Mouse (Mus musculus): Measurements from ENCODE around the gene Sorbs2. TPM values are rescaled to one million over a fixed set of nuclear protein-coding genes. Genes with fewer than 3 reads are reported as not detected.

The Sorbs2 gene
- polyA plus RNA-seq, 2 experiments from 2014 or later = 0.11 to 0.32 TPM

DNA sequence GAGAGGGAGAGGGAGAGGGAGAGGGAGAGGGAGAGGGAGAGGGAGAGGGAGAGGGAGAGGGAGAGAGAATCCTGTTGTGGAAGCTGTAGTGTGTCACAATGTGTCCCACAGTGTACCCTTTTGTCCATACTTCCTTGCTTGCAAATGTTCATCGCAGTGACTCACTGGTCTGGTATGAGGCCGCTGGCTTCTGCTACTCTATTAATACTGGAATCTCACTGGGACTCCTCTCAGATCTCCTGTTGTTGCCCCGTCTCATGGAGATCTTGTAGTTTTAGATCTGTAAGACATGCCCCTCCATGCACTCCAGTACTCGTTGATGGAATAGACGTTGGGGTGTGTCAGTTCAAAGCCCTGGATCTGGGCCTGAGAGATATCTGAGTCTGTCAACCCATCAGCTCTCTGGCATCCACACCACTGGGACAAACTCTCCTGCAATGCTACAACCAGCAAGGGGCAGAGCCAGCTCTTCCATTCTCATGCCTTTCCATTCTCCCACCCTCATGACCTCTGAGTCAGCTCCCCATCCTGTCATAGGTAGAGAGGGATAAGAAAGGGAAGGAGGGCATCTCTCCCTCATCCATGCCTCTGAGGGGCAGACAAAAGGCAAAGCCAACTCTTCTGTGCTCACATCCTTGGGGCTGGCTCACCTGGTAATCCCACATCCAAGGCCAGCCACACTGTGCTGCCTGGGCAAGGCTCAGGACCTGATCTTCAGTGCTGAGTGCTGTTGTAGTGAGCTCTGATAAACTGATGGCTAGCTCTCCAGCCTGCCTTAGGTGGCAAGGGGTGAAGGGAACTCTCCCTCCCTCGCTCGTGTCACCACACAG is 72.3 kb downstream of the Sorbs2 start:
- no peak for ATAC-seq

DNA sequence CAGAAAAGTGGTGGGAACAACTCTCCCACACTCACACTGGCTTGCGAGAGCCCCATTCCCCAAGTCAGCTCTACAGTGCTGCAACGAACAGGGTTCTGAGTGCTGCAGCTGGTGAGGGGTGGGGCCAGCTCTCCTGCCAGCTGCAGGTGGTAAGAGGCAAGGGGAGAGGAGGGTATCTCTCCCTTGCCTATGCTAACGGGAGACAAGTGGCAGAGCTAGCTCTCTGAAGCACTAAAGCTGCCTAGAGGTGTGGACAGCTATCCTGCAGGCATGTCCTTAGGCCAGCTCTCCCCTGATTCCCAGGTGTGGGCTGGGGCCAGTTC is 72.9 kb downstream of the Sorbs2 start:
- no peak for ATAC-seq

DNA sequence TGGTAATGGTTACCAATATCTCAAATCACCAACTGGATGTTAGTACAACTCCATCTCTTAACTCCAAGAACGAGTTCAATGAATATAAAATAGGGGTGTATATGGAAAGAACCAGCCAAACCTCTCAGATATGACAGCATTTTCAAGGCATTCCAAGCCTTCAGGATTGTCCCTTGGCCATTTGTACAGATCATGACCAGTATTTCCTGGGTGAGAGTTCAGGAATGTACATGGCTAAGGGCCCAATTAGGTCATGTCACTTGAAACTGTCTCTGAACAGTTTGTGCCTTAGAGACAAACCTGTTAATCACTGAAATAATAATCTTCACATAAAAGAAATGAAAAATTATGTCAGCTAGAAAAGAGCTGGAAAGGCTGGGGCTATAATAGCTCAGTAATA is 76.3 kb downstream of the Sorbs2 start:
- no peak for ATAC-seq

DNA sequence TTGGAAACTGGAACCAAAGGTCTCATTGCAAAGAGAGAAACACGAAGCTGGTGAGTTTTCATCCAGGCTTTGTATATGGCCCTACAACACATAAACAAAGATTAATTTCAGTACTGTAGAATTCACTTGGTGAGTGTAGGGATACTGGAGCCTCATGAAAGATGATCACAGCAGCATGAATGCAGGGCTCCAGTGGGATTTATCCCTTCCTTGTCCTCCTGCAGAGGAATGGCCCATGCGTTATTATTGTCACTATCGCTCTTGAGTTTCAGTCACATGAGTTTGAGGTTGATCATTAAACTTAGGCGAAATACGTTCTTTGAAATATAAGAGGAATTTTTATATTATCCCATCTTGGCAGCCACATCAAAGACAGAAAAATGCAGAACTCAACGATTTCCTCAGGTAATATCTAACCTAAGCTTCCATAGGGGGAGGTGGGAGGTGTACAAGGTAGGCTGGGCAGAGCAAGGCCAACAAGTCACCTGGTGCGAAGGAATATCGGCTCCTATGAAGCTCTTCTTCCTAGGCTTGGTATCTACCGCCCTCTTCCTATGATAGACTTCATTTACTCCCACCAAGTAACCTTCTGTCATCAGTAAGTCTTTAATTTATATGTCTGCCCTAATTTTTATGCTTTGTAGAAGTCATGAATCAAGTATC is 76.9 kb downstream of the Sorbs2 start:
- no peak for ATAC-seq

DNA sequence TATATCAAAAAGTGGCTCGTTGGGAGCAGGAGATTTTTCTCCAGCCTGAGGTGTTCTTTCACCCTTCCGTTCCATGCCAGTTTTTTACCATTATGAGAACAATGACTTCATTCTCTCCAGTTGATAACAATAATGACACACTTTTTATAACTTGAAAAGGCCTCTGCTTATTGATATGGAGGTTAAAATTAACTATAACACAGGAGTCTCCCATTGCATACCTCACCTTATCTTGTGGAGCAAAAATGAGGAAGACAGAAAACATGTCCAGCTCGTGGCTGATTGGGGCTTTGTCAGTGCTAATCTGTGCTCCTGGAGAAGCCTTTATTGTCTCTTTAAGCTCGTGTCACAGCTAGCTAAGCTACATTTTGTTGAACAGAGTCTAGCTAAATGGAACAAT is 77.6 kb downstream of the Sorbs2 start:
- no peak for ATAC-seq

DNA sequence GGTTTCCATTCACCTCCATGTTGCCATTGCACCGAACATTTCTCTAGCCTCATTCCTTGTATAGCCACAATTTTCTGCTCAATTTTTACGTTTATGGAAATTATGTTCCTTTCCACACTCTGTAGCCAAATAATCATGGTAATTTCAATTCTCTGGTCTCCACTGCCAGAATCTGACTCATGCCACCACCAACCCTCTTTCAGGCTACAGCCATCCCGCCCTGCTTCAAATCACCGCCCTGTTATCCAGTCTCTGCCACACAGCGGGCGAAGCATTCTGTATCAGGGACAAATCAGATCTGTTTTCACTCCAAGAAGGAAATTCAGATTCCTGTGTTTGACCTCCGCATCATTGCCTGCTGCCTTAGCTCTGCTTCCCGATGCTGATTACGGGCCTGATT is 79.4 kb downstream of the Sorbs2 start:
- no peak for ATAC-seq

DNA sequence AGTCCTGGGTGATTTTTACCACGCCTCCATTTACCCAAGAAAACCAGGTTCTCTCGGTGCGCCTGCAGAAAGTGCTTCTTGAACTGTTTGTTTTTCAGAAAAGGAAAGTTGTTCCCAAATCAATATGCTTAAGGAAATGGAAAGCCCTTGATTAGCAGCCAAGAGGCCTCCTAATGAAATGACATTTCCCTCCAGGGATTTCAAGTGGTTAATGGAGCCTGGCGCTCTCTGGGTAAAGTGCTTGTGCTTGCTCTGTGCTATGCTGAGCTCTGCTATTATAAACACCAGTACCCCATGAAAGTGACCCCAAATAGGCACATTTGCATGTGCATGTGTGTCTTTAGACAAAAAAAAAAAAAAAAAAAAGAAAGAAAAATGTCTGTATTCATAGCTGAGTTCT is 84.3 kb downstream of the Sorbs2 start:
- ATAC-seq = no peak

DNA sequence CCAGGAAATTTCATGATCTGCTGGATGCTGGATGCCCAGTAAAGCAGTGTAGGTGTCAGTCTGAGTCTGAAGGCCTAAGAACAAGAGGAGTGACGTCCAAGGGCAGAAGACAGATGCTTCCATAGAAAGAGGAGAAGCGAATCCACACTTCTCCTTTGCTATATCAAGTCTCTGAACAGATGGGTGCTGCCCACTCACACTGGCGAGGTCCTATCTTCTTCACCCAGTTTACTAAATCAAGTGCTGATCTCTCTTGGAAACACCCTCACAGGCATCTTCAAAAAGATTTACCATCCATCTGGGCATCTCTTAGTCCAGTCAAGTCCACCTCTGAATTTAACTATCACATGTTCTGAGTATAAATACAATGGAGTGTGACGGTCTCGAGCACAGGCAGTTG is 86.1 kb downstream of the Sorbs2 start:
- ATAC-seq = no peak

DNA sequence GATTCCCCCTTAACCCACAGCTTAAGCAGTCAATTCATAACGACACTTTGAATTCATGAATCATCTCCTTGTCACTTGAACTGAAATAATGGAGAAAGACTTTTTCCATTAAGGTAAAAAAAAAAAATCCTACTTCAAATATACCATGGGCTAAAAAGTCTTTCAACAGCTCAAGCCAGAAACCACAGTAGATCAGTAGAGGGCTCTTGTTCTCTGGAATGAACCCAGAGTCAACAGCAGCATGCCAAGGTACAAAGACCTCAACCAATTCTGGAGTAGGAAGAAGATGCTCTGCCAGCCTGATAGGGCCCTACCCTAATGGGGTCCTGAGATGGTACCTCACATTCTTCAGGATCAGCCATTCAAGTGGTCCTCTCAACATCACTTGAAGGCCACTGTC is 88.4 kb downstream of the Sorbs2 start:
- ATAC-seq = no peak

DNA sequence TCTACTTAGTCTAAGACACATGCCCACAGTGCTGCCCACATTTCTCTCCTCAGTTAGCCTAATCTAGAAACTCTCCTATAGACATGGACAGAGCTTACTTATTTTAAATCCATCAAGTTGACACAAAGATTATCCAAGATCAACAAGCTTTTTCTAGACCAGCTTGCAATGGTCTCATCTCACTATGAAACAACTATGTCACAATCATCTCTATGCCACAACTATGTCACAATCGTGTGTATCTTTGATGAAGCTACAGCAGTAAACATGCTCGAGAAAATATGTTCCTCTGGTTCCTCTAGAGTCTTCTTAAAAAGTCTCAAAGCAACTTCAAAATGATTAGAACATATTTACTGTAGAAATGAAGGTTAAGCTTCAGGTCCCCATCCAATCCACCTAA is 89.0 kb downstream of the Sorbs2 start:
- no peak for ATAC-seq

DNA sequence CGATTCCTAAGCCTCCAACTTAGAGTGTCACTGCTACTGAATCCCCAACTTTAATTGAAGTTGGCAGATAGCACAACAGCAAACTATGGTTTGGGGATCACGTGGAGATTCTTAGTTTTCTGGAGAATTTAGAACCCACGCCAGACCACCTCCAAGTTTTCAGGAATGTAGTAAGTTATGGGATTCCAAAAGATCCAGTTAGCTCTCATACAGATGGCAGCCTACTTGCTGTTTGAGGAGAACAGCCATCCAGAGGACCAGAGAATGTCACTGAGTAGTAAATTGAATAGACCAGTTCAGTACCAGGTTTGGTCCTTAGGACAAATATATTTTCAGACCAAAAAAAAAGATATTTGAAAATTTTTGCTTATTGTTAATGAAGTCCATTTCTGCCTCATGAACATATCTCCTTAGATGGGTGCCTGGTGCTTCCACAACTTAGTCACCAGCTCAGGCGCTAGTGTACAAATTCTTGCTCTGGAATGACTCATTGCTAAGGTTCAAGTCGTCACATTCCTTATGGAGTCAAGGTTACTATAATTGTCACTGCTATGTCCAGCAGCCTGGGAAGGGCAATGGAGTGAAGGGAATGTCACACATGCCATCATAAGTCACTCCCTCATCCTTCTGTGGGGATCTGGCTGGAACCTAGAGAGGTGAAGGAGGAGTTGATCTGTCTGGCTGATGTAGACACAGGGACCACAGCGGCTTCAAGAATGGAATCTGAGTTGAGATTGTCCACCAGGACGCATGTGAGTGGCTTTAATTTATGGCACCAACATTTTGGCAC is 90.2 kb downstream of the Sorbs2 start:
- no peak for ATAC-seq

DNA sequence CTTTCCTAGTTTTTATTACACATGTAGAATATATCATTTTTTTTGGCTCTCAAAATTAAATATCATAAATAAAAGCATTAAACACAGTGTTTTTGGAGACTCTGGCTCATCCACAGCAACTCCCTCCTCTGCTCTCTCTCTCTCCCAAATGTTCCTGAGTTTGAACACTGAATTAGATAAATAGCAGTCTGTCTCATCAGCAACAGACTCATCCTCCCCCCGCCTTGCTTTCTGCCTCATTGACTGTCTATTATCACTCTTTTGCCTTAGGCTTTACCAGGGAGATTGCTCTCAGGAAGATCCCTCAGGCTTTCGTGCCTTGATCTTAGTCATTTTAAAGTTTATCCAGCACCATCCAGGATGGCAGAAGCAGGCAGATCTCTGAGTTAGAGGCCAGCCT is 91.3 kb downstream of the Sorbs2 start:
- ATAC-seq = no peak

DNA sequence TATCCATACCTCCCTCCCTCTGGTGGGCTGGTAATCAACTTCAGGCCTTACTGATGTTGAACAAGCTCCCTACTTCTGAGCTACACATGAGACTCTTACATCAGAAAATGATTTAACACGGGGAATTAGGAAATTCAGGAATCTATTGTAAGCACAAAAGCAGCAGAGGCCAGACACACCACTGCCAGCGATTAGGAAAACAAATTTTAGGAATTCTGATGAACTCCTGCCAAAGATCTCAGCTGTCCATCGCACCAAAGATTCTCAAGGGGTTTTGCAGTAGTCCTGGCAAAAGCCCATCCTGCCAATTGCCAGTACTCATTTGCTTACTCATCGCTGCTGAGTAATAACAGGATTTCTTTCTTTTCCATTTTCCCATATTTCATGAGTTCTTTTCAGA is 94.4 kb downstream of the Sorbs2 start:
- ATAC-seq = no peak

DNA sequence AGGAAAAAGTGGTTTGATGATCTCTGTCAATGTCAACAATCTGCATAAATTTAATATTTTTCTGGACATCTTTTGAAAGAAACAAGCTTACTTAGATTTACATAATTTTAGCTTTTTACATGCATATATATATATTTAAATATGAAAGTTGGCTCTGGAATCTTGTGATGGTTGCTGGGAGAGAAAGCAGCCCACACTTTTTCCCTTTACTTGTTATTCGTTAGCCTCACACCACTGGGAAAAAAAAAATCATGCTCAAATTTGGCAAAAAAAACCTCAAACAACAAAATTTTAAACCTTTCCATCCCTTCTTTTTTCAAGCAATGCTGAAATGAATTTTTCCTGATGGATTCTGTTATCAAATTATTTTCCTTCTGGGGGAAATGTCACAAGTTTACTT is 97.8 kb downstream of the Sorbs2 start:
- ATAC-seq = no peak

DNA sequence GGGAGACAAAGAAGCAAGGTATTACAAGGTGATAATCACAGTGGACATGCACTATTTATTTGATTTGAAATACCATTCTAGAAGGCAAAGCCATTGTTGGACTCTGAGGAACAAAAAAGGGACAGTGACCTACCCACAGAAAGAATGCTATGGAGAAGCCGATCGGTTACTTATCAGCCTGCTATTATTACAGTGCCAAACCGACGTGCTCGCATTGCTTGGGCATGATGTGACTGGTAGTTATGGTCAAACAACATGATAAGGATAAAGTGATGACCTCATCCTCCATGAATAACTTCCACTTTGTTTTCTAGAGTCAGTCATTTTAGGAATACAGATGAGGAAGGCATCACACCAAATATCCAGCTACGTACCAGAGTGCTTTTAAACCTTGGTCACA is 99.4 kb downstream of the Sorbs2 start:
- ATAC-seq = no peak

DNA sequence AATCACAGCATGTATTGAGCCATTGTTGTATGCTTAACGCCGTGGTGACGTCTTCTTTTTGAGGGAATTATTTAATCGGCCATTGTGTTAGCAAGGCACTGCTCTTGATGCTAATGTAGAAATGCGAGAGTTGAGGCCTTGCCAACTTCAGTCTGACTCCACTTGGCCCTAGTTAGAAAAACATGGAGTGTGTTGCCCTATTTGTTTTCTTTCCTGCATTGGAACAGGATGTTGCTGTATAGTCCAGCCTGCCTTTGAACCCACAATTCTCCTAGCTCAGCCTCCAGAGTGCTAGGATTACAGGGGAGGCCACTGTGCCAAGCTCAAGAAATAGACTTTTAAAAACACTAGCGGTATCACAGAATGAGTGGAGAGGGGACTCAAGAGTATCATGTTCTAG is 100.8 kb downstream of the Sorbs2 start:
- no peak for ATAC-seq

DNA sequence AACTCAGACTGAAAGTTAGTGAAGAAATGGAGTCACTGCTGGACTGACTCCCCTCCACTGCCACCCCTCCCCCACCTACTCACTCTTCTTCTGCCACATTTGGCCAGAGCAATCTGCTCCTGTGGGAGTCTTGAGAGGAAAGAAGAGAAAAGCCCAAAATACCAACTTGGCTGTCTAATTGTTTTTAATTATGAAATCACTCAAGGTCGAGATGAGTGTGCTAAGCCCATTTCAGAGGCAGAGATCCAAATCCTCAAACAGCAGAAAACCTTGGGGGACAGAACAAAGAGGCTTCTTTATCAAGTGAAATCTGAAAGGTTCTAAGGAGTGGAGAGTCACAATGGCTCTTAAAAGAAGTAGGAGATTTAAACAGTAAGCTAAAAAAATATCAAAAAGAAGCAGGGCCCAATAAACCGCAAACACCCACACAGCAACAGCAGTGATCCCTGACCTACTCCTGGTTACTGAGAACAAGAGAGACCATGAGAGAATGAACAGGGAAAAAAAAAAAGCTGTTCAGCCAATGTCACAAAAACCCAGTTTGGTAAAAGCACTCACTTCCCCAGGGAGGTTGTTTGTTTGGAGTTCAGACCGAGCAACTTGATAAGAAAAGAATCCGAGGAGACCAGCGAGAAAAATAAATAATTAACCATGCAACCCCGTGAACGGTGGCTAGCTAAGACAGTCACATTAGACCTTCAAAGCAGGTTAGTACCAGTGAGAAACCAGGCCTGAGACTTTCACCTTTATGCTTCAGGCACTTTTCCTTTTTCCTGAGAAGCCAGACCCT is 103.0 kb downstream of the Sorbs2 start:
- no peak for ATAC-seq

DNA sequence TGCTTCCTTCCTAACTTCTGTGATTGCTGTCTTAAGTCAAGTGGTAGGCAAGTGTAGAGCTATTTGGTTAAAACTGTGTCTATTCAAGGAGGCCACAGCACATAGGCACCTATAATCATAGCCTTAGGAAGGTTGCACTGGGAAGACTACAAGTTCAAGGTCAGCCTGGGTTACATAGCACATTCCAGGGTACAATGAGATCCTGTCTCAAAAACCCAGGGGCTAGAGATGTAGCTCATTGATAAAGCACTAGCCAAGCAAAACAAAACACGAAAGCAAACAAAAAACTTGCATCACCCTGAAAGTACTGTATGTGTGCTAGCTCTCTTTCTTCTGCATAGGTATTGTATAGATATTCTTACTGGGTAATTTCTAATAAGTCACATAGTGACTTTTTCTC is 103.7 kb downstream of the Sorbs2 start:
- ATAC-seq = no peak

DNA sequence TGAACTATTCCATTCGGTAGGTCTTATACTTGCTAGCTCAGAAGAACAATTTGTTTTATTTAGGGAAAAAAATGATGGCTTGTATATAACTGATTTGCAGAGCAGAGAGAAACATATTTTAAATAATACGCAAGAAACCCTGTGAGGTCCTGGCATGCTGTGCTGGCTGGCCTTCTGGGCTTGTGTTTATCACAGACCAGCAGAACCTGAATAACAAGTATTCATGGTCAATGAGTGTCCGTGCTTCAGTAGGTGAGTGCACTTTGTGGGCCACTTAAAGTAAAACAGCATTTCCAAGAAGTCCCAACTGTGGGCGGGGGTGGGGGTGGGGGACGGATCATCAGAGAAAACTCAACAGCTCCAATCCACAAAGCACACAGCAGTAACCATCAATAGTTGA is 107.0 kb downstream of the Sorbs2 start:
- no peak for ATAC-seq

DNA sequence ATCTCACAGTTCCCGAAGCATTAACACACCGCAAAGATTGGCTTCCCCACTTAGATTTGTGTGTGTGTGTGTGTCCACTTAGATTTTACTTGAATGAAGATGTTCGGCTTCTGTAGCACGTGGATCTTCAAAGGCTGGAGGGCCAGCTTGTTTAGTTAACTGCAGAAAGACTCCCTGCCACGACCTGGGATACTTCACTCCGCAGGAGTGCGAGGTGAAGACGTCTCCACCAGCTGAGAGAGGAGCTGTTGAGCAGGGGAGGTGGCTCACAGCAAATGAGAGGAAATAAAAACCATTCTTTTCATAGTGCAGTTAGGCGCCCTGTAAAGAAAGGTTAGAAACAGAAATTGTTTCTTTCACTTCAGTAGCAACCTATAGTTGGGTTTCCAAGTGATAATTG is 107.5 kb downstream of the Sorbs2 start:
- ATAC-seq = no peak

DNA sequence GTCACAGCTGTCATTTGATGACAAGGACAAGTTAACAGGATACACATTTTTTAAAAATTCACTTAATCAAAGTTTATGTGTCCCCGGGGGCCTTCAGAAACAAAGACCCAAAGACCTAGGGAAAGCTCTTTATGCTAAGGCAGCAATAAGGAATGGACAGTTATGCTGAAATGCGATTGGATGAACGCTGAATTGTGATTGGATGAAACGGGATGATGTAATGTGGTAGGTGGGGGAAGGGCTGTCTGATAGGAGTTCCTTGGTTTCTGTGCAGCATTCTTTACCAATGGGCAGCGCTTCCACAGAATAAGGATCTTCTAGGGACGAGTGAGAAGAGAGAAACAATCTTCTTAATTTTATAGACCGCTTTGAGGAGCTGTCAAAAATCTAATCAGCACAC is 108.0 kb downstream of the Sorbs2 start:
- no peak for ATAC-seq

DNA sequence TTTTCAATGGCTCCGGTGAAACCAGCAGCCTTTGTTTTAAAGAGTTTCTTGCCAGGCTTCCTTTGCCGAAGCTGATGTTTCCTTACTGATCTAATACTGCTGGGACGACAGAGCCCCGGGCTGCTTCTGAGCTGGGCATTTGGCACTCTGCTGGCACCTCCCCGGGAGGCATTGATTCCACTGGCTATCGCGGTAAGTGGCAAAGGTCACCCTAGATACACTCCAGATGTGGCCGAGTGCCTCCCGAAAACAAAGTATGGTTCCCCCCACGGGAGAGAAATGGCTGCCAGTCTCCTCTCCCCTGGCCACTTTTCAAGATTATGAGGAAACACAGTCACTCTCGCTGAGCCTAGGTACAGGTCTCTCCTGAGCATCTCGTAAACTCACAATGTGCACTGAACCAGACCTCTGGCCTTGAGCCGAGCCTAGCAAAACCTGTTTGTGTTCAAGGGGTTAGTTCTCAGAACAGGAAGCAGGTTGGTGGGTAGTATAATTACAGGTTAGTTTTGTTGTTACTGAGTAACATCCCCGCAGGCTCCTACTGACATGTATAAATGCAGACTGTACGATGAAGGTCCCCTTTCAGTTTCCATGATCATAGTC is 114.1 kb downstream of the Sorbs2 start:
- ATAC-seq = no peak

DNA sequence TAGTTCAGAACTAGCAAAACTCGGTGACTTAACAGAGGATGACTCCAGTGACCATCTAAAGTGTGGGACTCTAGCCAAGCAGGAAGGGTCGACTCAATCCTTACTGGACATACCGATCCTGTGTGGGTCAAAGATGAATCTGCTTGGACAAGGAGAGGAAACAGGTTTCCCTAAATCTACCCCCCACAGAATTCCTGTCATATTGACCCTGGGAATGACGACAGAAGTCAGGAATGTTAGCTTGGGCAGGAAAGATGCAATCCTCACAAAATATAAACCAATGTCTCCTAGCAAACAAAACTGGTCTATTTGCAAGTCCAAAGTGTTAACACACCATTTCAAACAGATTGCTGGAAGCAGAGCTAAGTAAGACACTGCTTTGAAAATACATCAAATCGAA is 118.8 kb downstream of the Sorbs2 start:
- no peak for ATAC-seq
